Mouse (Mus musculus) megakaryocyte, embryonic 14.5 days (primary cell): ENCODE results near the gene A4galt.

Source experiments
- FLI1 ChIP-seq: IDR thresholded peaks from 2 replicates; pipeline ENCODE4 v1.6.1; 2012; ENCODE audit warnings: low read length, inconsistent platforms, mixed read lengths
- GATA1 ChIP-seq: IDR thresholded peaks from 3 replicates; pipeline ENCODE4 v1.6.1; 2012; ENCODE audit warnings: mixed read lengths, low read length, inconsistent platforms, borderline replicate concordance

GRCm38 (mm10) chr15:83250651-83251175, 861 bp downstream of the A4galt start:
- no peak for TF ChIP-seq GATA1
- no peak for TF ChIP-seq FLI1
